Mouse (Mus musculus) retina, adult 2 months (tissue): ENCODE data around the gene Gpc6.

ENCODE experiments used
- DNase-seq: peaks from one replicate; pipeline ENCODE4 v3.0.0-alpha.2; 2012; ENCODE audit warnings: low read depth, low spot score

Gpc6 gene

DNA sequence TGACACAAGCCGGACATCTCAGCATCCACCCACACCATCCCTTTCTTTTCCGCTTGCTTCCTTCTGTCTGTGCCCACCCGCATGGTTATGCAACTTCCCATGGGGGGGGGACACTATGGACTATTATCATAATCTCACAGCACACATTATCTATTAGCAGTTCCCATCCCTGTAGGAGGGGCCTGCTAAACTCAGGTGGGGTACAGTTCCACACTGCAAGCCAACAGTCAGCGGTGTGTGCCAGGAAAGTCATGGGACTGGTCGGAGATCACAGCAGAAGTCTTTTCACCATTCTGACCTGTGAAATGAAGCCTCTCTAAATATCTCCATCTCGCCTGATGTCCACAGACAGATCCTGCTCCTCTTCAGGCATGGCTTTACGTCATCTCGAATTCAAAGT lies 770.5 kb downstream of the Gpc6 start:
- DNase-seq, result no peak

DNA sequence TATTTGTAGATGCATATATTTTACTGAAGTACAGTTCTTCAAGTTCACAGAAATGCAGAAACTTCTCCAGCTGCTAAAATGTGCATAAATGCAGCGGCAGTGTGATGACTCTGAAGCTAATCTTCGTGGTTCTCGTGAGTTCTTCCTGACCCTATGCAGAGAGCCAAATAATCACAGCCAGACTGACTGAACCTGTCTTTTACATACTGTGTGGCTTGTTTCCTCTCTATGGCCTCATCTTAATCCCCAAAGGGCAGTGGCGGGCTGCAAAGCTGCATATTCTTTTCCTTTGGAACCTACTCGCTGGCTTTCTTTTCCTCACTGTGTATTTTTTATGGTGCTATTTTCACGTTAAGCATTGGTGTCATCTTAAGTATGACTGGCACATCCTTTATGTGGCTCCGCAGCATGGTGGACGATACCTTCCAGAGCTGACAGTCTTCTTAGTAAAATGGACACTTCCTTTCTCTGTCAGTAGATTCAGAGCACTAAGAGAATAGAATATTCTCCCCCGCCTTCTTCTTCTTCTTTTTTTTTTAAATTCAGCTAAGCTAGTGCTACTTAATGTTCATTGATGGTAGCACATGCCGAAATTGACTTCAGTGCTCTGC lies 775.7 kb downstream of the Gpc6 start:
- no peak for DNase-seq

DNA sequence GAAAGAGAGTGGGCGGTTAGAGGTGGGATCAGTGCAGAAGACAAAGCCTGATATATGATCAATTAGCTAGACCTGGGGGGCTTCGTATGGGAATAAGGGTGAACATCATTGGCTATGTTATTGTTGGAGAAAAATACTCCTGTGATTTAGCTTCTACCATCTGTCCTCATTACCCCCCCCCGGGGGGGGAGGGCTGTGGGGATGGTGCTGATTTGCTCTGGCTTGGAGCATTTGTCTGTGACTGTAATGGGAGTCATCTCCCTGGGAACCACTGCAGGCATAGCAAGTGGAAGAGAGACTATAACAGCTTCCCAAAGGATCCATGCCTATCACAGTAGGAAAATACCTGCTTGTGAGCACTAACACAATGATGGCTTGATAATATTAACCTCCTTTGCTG lies 783.7 kb downstream of the Gpc6 start:
- DNase-seq, result no peak

DNA sequence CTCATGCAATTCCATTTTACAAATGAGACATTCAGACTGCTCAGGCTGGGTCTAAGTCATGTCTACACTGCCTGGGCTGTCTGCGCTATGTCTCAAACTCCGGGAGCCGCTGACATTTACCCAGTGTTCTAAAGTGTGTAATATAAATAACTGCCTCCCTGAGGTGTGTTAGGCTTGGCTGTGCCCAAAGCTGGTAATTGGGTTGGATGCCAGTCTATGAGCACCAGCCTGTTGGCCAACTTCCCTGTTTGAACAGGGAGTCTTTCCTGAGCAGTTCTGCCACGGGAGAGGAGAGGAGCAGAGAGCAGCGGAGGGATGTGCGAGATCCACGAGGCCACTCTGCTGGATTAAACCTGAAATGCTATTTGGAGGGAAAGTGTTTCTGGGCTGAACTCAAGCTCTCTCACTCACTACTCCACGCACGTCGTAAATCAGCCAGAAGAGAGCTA lies 785.4 kb downstream of the Gpc6 start:
- DNase-seq, result no peak

DNA sequence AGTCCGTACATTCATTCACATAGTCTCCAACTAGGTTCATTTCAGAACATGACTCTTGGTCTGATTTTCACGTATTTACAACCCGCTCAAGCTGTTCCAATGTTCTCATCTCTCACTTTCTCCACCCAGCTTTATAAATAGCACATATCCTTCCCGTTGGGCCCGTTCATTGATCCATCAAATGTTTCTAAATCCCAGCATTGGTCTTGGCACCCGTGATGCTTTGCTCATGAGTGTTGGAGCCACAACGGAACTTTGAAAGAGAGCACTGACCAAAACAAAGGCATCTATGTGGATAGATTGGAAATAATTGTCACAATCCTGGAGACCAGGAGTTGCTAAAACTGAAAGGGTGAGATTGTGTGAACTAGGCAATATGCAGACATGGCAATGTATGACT lies 787.2 kb downstream of the Gpc6 start:
- no peak for DNase-seq

DNA sequence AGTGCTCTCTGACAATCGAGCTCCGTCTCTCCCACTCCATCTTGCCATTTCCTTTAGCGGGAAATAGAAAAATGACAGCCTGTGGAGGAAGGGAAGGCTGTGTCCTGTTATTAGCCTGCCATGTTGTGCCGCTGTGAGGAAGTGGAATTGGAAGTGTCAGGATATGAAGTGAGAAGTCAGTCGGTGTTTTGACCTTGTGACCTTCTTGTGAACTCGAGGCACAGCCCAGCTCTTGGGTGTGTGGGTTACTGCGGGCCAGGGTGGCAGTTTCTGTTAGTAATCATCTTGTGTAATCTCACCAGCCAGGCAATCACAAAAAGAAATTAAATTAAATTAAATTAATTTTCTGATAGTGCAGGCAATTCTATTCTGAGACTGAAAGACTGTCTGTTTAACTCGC lies 789.0 kb downstream of the Gpc6 start:
- DNase-seq, result no peak

DNA sequence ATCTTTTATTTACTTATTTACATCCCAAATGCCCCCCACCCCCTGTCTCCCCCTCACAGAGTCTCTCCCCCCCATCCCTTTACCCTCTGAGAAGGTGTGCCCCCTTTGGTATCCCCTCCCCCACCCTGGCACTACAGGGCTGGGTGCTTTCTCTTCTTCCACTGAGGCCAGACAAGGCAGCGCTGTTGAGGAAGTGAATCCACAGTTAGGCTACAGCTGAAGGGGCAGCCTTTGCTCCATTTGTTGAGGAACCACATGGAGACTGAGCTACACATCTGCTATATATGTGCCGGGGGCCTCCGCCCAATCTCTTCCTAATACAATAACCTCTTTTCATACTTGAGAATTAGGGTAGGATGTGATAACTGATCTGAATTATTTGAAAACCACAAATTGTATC lies 791.2 kb downstream of the Gpc6 start:
- DNase-seq, result no peak

DNA sequence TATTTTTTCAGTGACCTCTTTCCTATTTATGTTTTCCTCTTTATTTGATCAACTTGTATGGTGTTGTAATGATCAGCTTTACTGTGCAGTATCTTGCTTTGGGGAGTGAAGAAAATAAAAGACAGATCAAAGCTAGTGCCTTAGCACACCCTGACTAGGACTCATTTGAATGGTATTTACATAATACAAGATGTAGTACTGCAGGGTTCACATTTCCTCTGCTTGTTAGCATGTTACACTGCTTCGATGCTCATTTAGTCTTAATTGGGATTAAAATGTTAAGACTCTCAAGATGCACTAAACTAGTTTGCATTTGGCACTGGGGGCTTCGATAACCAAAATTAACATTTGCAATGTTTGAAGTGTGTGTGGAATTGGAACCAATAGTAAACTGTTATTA lies 803.6 kb downstream of the Gpc6 start:
- DNase-seq, result no peak

DNA sequence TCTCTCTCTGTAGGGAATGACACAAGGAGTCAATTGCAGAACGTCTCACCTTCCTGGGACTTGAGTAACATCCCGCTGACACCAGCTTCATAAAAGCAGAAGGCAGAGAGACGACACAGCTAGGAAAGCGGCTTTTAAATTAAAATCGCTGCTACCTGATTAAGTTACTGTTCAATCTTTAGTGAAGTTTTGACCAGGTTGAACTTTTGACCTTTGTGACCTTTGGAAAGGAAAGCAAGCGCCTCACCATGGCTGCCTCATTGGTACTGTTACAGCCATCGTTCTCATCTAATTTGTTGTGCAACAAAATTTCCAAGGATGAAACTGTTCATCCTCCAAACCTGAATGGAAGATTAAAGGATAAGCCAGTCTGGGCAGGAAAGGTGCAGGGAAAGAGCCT lies 830.1 kb downstream of the Gpc6 start:
- no peak for DNase-seq

DNA sequence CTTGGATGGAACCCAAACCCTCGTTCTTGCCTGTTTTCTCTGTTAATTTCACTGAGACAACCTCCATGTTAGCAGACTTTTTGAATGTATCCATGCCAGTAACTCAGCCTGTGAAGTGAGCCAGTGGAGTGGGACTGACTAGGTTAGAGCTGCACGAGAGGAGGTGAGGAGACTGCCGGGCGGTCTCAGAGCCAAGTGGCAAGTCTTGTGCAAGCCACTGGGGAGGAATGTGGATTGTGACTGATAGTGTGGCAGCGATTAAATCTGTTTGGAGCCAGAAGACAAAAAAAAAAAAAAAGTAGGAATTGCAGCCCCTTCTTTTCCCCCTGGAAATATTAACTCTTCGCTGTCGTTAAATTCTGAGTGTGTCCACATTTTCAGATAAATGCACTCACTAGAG lies 831.4 kb downstream of the Gpc6 start:
- no peak for DNase-seq

DNA sequence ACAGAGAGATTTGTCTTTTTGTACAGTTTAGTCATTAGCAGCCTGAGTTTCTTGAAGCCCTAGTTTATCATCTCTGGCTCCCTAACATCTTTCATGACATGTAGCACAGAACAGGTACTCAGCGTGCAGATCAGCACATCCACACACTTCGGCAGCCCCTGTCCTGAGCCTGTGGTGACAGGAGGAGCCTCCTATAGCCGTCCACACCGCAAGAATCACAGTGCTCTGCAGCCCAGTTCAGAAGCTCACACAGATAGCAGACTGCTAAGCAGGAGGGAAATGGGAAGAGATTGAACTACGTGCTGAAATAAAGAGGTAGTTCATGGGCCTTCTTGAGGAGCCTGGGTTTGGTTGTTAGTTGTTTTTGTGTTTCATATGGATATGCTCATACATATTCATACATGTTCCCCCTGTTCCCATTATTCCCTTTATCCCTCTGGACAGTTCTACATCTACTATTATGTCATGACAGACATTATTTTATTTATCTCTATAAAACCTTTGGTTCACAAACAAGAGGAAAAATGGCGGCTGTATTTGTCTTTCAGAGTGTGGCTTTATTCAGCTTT lies 832.8 kb downstream of the Gpc6 start:
- DNase-seq, result no peak

DNA sequence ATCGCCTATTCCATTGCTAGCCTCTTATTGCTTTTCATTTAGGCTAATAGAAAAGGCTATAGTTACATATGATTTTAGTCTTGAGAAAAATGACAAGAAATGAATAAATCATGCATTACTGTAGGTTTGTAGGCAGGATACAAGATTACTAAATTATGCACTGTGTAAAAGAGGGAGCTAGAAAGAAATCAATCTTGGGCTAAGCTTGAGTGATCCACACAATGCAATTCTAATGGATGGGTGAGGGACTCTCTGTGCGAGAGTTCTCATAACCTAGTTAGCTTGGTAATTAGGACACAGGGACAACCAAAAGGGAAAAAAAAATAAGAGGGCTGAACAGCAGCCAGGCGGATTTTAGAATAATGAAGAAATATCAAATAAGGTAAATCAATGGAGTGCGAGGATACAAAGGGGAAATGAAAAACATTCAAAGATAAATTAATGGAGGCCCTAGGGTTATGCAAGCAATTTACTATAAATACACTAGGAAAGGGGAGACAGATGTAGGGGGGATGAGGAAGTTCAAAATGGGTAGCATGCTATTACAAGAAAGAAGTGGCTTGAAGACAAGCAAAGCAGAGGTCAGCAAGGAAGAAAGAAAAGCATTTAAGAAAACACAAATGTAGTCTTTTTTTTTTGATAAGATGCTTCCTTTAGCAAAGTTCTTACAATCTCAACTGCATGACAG lies 835.9 kb downstream of the Gpc6 start:
- no peak for DNase-seq

DNA sequence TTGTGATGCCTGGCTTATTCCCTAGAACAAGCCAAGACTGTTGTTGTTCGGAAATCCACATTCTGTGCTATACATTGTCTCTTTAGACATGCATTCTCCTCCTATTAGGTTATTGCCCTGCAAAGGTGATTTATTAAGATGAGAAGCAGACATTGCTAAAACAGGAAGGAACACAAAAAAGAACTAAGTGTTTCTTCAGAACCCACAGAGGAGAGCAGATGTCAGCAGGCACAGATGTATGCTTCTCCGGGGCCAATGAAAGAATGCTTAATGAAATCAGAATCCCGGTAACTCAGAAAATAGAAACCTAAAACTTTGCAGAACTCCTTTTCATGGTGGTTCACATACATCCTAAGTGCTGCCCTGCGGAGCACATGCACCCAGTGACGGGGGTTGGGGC lies 837.8 kb downstream of the Gpc6 start:
- DNase-seq, result no peak

DNA sequence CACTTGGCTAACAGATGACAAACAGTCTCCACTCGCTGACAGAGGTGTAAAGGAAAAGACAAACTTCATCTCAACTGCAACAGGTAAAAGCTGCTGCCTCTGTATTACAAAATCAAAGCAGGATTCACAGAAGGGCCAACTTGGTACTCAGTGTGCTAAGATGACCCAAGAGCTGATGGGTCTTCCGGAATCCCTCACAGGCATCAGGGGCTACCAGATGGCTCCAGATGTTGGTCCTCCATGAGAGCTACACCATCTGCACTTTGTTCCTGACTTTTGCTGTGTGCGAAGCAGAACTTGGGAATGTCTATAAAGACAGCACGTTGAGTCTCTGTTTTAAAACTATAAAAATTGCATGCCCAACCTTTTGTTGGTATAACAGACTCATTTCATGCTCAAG lies 842.7 kb downstream of the Gpc6 start:
- no peak for DNase-seq

DNA sequence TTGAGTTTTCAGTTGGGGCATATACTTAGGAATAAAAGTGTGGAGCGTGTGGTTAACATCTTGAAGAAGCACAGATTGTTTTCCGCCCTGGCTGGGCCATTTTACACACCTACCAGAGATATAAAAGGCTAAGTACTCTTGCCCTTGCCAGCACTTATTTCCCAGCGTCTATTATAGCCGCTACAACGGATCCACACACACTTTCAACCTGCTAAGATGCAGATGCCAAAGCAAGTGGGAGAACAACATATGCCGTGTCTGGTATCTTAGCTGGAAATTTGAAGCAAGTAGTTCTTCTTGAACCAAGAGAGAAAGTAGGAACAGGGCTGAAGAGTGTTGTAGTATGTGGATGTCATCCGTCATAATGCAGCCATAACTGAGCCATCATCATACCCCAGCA lies 843.6 kb downstream of the Gpc6 start:
- DNase-seq, result no peak

DNA sequence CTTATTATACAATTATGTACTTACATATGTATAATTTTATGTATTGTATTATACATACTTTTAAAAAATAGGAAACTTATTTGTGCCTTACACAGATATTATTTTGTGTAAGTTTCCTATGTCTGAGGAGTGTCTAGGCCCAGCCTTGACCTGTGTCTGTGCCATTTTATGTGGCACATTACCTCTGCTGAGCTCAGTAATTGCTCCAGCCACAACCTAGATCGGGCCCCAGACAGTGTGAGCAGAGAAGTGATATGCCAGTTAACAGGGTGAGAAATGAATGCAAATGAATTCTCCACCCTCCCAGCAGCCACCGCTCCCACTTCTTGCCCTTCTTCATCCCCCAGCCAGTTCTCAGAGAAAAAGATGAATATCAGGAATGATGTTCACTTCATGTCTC lies 848.3 kb downstream of the Gpc6 start:
- no peak for DNase-seq

DNA sequence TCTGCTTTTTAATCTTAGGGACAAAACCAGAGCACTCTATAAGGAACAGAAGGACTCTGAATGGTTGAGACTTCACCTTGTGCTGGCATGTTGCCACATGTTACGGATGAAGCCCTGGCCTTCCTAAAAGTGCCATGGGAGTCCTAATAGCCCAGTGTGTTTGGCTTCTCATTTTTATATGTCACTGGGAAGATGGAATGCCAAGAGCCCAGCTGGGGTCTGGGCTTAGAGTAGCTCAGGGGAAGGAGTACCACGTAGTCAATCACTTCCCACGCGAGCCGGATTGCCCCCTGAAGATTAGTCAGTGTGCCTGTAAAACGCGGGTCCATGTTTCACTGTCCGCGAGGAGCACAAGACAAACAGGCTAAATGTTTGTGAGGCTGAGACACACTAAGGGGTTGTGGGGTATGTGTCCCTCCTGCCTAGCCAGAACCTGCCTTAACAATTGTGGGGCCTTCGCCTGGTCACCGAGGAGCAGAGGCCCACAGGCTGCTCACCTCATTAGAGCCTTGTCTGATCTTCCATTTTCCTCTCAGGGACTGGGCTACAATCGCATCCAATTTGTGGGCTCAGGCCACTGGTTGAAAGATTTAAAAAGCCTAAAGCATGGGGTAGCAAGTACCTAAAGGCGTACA lies 852.9 kb downstream of the Gpc6 start:
- no peak for DNase-seq

DNA sequence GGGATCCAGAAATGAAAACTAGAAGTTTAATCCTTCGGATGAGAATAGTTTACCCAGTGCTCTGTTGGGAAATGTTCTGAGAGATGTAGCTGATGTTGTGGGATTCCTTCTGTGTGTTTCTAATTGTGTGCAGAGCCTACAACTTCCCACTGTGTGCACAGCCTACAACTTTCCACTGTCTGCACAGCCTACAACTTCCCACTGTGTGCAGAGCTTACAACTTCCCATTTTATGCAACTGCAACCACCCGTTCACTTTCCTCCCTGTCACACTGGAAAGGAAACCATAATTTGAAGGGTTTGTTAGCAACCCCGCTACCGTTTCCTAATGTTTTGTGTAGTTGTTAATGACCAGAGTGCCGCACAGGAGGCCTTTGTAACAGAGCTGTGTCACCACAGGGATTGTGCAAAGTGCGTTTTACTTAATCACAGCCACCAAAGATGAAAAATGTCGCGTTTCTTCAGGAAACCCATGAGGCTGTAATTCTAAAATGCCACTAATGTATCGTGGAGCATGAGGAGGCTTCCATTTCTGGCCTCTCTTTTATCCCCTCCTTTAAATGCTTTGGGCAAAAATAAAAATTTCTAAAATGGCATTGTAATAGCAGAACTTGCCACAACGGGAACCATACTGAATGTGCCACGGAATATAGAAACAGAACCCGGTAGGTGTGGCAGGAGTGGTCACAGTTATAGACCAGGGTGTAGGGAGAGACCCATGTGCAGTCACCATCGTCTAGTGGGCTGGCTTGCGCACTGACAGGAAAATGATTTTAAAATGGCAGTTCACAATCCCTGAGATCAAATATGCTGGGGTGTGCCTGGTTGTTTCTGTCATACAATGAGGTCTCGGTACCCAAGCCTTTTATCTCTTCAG lies 853.7 kb downstream of the Gpc6 start:
- DNase-seq, result no peak

DNA sequence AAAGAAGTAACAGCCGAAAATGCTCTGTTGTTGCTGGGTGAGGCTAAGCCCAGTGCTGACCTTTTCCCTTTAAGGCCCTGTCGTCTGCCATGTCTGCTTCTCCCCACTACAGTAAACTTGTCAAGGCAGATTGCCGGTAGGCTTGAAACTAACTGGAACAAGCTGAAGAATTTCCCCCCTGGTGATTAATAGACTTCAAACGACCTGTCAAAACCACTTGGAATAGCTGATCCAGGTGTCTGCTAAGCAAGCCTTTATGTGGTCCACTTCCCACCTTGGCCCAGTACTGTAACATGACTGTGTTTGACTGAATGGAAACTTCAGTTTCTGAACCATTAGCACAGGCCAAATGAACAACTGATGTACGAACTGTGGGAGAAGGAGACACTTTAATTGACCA lies 856.6 kb downstream of the Gpc6 start:
- DNase-seq, result no peak

DNA sequence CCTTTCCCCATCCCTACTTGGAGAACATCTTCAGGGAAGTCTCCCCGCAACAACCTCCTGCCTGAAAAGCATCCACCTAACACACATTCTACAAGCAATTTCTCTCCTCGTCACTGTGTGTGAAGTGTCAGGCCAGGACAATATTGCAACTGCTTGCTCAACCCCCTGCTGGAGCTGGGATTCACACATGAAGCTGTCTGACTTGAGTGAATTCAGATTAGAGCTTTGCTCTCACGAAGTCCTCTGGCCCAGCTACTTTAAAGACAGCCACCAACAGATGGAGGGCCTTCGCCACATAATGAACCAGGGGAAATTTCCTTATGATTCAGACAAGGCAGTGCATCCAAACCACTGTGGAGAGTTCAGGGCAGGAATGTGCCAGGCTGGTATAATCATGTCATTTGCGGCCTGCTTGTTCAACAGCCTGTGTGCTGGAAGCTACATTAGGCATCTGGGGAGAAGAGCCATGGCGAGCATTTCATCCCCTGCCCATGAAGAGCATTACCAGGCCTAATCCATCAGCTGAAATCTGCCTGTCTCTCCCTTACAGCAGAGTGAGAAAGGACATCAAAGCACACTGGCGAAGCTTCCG lies 858.7 kb downstream of the Gpc6 start:
- no peak for DNase-seq

DNA sequence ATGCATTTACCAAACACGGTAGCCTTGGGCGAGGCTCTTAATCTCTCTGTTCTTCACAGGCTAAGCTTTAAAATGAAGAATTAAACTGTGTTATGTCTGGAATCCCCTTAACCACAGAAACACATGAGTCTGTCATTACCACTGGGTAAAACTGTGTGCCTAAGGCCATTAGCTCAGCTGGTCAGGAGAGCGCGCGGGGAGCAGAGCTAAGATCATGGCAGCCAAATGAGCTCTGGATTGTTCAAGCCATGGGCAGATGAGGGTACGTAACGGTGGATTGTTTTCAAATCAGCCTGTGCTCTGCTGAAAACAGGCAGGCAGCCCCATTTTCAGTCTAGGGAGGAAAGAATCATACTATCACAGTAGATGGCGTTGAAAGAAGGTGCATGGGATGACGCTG lies 859.8 kb downstream of the Gpc6 start:
- no peak for DNase-seq
